Mouse (Mus musculus) MEL (cell line): ENCODE results near the gene Camkk2. TPM values are rescaled to one million over a fixed set of nuclear protein-coding genes. Genes with fewer than 3 reads are reported as not detected.

Experiments
- DNase-seq: peaks from one replicate; pipeline ENCODE4 v3.0.0; 2011; ENCODE audit warnings: low read depth, low spot score
- H3K27ac ChIP-seq: 2 replicates; pipeline ENCODE4 v1.5.1; 2012; ENCODE audit warnings: low read depth, mild to moderate bottlenecking, control low read depth, low read length, moderate library complexity; ENCODE audit not compliant: control insufficient read depth
- H3K27me3 ChIP-seq, 2 experiments: fragments of 150-350 bp in 1 of 2; sonication (generic) in 1 of 2; 2 replicates each; pipeline ENCODE4 v1.6.1; 2012; ENCODE audit warnings: low read length in 2 of 2, mild to moderate bottlenecking in 2 of 2, improper control_type of control experiment in 1 of 2, moderate library complexity in 1 of 2; ENCODE audit not compliant: insufficient read depth in 2 of 2, control insufficient read depth in 1 of 2
- H3K36me3 ChIP-seq, 2 experiments: 2 replicates each; pipeline ENCODE4 v1.6.1; 2012 to 2014; ENCODE audit warnings: low read length in 2 of 2, improper control_type of control experiment in 1 of 2, inconsistent platforms in 1 of 2, mild to moderate bottlenecking in 1 of 2; ENCODE audit not compliant: insufficient read depth in 2 of 2, control insufficient read depth in 1 of 2
- H3K4me1 ChIP-seq, 2 experiments: fragments of 150-350 bp in 1 of 2; sonication (generic) in 1 of 2; 2 replicates each; pipeline ENCODE4 v1.6.1; 2012; ENCODE audit warnings: low read length in 2 of 2, improper control_type of control experiment in 1 of 2, mild to moderate bottlenecking in 1 of 2; ENCODE audit not compliant: insufficient read depth in 2 of 2, control insufficient read depth in 1 of 2
- H3K4me3 ChIP-seq, 2 experiments: fragments of 150-350 bp in 1 of 2; sonication (generic) in 1 of 2; 2 replicates each; pipeline ENCODE4 v1.5.1; 2012; ENCODE audit warnings: low read depth in 2 of 2, low read length in 2 of 2, mild to moderate bottlenecking in 2 of 2, moderate library complexity in 2 of 2, control low read depth in 1 of 2, improper control_type of control experiment in 1 of 2; ENCODE audit not compliant: control insufficient read depth in 1 of 2, insufficient read depth in 1 of 2
- H3K79me2 ChIP-seq: 2 replicates; pipeline ENCODE4 v1.6.1; 2012; ENCODE audit warnings: mild to moderate bottlenecking, low read length, moderate library complexity; ENCODE audit not compliant: control insufficient read depth, poor library complexity, insufficient read depth
- H3K9ac ChIP-seq: 2 replicates; pipeline ENCODE4 v1.6.1; 2012; ENCODE audit warnings: low read depth, mild to moderate bottlenecking, control low read depth, low read length, moderate library complexity; ENCODE audit not compliant: control insufficient read depth, poor library complexity, severe bottlenecking
- H3K9me3 ChIP-seq: fragments of 150-350 bp; sonication (generic); replicated peaks from 2 replicates; pipeline ENCODE4 v1.6.1; 2012; ENCODE audit warnings: mild to moderate bottlenecking, low read length, improper control_type of control experiment, moderate library complexity; ENCODE audit not compliant: insufficient read depth
- CHD1 ChIP-seq: IDR thresholded peaks from 2 replicates; pipeline ENCODE4 v1.6.1; 2012; ENCODE audit warnings: low read depth, mild to moderate bottlenecking, inconsistent platforms, low read length, improper control_type of control experiment
- CTCF ChIP-seq, 3 experiments: IDR thresholded peaks in 2 of 3; conservative IDR thresholded peaks in 1 of 3; 2 replicates each; pipeline ENCODE4 v1.5.1; 2011 to 2012; ENCODE audit warnings: low read length in 3 of 3, low read depth in 2 of 3, mild to moderate bottlenecking in 2 of 3, improper control_type of control experiment in 1 of 3, inconsistent platforms in 1 of 3, mixed read lengths in 1 of 3, moderate library complexity in 1 of 3; ENCODE audit not compliant: control insufficient read depth in 1 of 3, insufficient read depth in 1 of 3, poor library complexity in 1 of 3, severe bottlenecking in 1 of 3
- ELF1 ChIP-seq: IDR thresholded peaks from 2 replicates; pipeline ENCODE4 v1.6.1; 2014; ENCODE audit warnings: low read depth, mild to moderate bottlenecking, inconsistent platforms, low read length, improper control_type of control experiment, moderate library complexity
- GABPA ChIP-seq: IDR thresholded peaks from 2 replicates; pipeline ENCODE4 v1.6.1; 2012; ENCODE audit warnings: low read depth, mild to moderate bottlenecking, inconsistent platforms, low read length, improper control_type of control experiment, moderate library complexity
- GATA1 ChIP-seq: IDR thresholded peaks from 2 replicates; pipeline ENCODE4 v1.6.1; 2011; ENCODE audit warnings: low read depth, low read length, improper control_type of control experiment
- HCFC1 ChIP-seq: IDR thresholded peaks from 2 replicates; pipeline ENCODE4 v1.6.1; 2012; ENCODE audit warnings: low read depth, mild to moderate bottlenecking, inconsistent platforms, low read length, improper control_type of control experiment, moderate library complexity
- MAX ChIP-seq: IDR thresholded peaks from 2 replicates; pipeline ENCODE4 v1.6.1; 2011; ENCODE audit warnings: low read length, improper control_type of control experiment
- MAZ ChIP-seq: IDR thresholded peaks from 2 replicates; pipeline ENCODE4 v1.6.1; 2012; ENCODE audit warnings: low read depth, mild to moderate bottlenecking, inconsistent platforms, low read length, improper control_type of control experiment
- MXI1 ChIP-seq: IDR thresholded peaks from 2 replicates; pipeline ENCODE4 v1.6.1; 2011; ENCODE audit warnings: mild to moderate bottlenecking, low read depth, low read length, improper control_type of control experiment
- NELFE ChIP-seq: IDR thresholded peaks from 2 replicates; pipeline ENCODE4 v1.6.1; 2011; ENCODE audit warnings: low read depth, low read length, improper control_type of control experiment
- POLR2A ChIP-seq, 2 experiments: IDR thresholded peaks; 2 replicates each; pipeline ENCODE4 v1.6.1; 2011 to 2012; ENCODE audit warnings: low read length in 2 of 2, mild to moderate bottlenecking in 2 of 2, control low read depth in 1 of 2, improper control_type of control experiment in 1 of 2, low read depth in 1 of 2, moderate library complexity in 1 of 2; ENCODE audit not compliant: control insufficient read depth in 1 of 2, insufficient read depth in 1 of 2, poor library complexity in 1 of 2
- POLR2AphosphoS5 ChIP-seq: IDR thresholded peaks from 2 replicates; pipeline ENCODE4 v1.6.1; 2012; ENCODE audit warnings: low read depth, borderline replicate concordance, mild to moderate bottlenecking, inconsistent platforms, low read length, moderate library complexity, mixed read lengths
- RAD21 ChIP-seq: IDR thresholded peaks from 2 replicates; pipeline ENCODE4 v1.6.1; 2011; ENCODE audit warnings: mild to moderate bottlenecking, low read depth, low read length, improper control_type of control experiment
- RCOR1 ChIP-seq: IDR thresholded peaks from 2 replicates; pipeline ENCODE4 v1.6.1; 2012; ENCODE audit warnings: low read depth, mild to moderate bottlenecking, inconsistent platforms, low read length, improper control_type of control experiment
- SIN3A ChIP-seq: IDR thresholded peaks from 2 replicates; pipeline ENCODE4 v1.6.1; 2012; ENCODE audit warnings: low read length, improper control_type of control experiment, inconsistent platforms
- TBP ChIP-seq: IDR thresholded peaks from 2 replicates; pipeline ENCODE4 v1.8.0; 2011; ENCODE audit warnings: low read depth, low read length, improper control_type of control experiment
- TCF12 ChIP-seq: IDR thresholded peaks from 2 replicates; pipeline ENCODE4 v1.6.1; 2014; ENCODE audit warnings: low read depth, mild to moderate bottlenecking, inconsistent platforms, low read length, improper control_type of control experiment, moderate library complexity
- UBTF ChIP-seq: IDR thresholded peaks from 2 replicates; pipeline ENCODE4 v1.6.1; 2012; ENCODE audit warnings: low read depth, mild to moderate bottlenecking, inconsistent platforms, low read length, improper control_type of control experiment, moderate library complexity, borderline replicate concordance; ENCODE audit not compliant: insufficient read depth
- USF2 ChIP-seq, 2 experiments: IDR thresholded peaks; 2 replicates each; pipeline ENCODE4 v1.6.1; 2011 to 2012; ENCODE audit warnings: improper control_type of control experiment in 2 of 2, low read length in 2 of 2, borderline replicate concordance in 1 of 2, inconsistent platforms in 1 of 2, low read depth in 1 of 2, mild to moderate bottlenecking in 1 of 2; ENCODE audit not compliant: insufficient read depth in 1 of 2
- ZKSCAN1 ChIP-seq: IDR thresholded peaks from 2 replicates; pipeline ENCODE4 v1.6.1; 2012; ENCODE audit warnings: low read depth, mild to moderate bottlenecking, inconsistent platforms, low read length, improper control_type of control experiment, moderate library complexity
- ZMIZ1 ChIP-seq: IDR thresholded peaks from 2 replicates; pipeline ENCODE4 v1.6.1; 2012; ENCODE audit warnings: low read depth, mild to moderate bottlenecking, inconsistent platforms, low read length, improper control_type of control experiment, moderate library complexity
- ZNF384 ChIP-seq: IDR thresholded peaks from 2 replicates; pipeline ENCODE4 v1.6.1; 2012; ENCODE audit warnings: low read depth, mild to moderate bottlenecking, inconsistent platforms, low read length, improper control_type of control experiment
- polyA plus RNA-seq, 2 experiments: library from polyadenylated mRNA; stranded (reverse) in 1 of 2; unstranded in 1 of 2; fragments of >175 nt in 1 of 2; fragments of >200 nt in 1 of 2; gene quantifications; 2 replicates each; pipeline versions ENCODE4 v1.2.1 to v1.2.4; 2012; ENCODE audit warnings: low replicate concordance in 2 of 2, low read depth in 1 of 2; ENCODE audit not compliant: insufficient read length in 2 of 2, insufficient read depth in 1 of 2, missing spikeins in 1 of 2
- total RNA-seq: library from RNA; depleted of rRNA; stranded (reverse); fragments of 300-350 nt; gene quantifications from 2 replicates; pipeline ENCODE4 v1.2.3, GENCODE M21; 2012

Gene Camkk2
- total and polyA plus RNA-seq, 3 experiments, result 23.7 to 24.8 TPM; not detected in 1

- Histone ChIP-seq H3K9me3 (no peaks in the 10 kb centered on the region), H3K9ac (no peak overlapping the region), H3K36me3 (no peaks in the 10 kb centered on the region; a peak in 1 of 4 replicates), H3K4me1 (no peaks in the 10 kb centered on the region), H3K79me2 (no peaks in the 10 kb centered on the region), H3K27ac (no peak overlapping the region), H3K27me3 (no peaks in the 10 kb centered on the region), H3K4me3 (no peak overlapping the region)
- no peak for TF ChIP-seq MXI1
- TF ChIP-seq POLR2AphosphoS5, result no peak
- TF ChIP-seq CHD1, result no peak
- no peak for TF ChIP-seq RCOR1
- TF ChIP-seq UBTF, result no peak
- no peak for TF ChIP-seq CTCF (IDR thresholded peaks at IDR 0.05 in 2 of 3, conservative IDR thresholded peaks at IDR 0.05 in 1 of 3; ENCODE audit: control insufficient read depth in 1 of 3, insufficient read depth in 1 of 3, low read depth in 2 of 3, low read length in 3 of 3, poor library complexity in 1 of 3, severe bottlenecking in 1 of 3)
- TF ChIP-seq ZMIZ1, result no peak
- no peak for TF ChIP-seq NELFE
- no peak for TF ChIP-seq USF2 (IDR thresholded peaks at IDR 0.05; ENCODE audit: borderline replicate concordance in 1 of 2, insufficient read depth in 1 of 2, low read depth in 1 of 2, low read length in 2 of 2)
- no peak for TF ChIP-seq GATA1
- no peak for TF ChIP-seq ZNF384
- TF ChIP-seq SIN3A, result no peak
- no peak for TF ChIP-seq POLR2A (IDR thresholded peaks at IDR 0.05; ENCODE audit: control insufficient read depth in 1 of 2, insufficient read depth in 1 of 2, low read depth in 1 of 2, low read length in 2 of 2, poor library complexity in 1 of 2)
- TF ChIP-seq ELF1, result no peak
- no peak for TF ChIP-seq MAX
- no peak for TF ChIP-seq ZKSCAN1
- TF ChIP-seq MAZ, result no peak
- DNase-seq, result no peak
Measured at GRCm38 (mm10) chr5:122727096-122727495, 52.1 kb downstream of the Camkk2 start.

- Histone ChIP-seq H3K9ac (no peak overlapping the region), H3K79me2 (no peaks in the 10 kb centered on the region), H3K27me3 (no peaks in the 10 kb centered on the region), H3K4me3 (no peak overlapping the region), H3K9me3 (no peaks in the 10 kb centered on the region), H3K36me3 (no peaks in the 10 kb centered on the region; a peak in 1 of 4 replicates)
- DNase-seq, result no peak
- TF ChIP-seq TCF12, result no peak
- no peak for TF ChIP-seq POLR2A (IDR thresholded peaks at IDR 0.05; ENCODE audit: control insufficient read depth in 1 of 2, insufficient read depth in 1 of 2, low read depth in 1 of 2, low read length in 2 of 2, poor library complexity in 1 of 2)
- no peak for TF ChIP-seq RAD21
- no peak for TF ChIP-seq SIN3A
- no peak for TF ChIP-seq GABPA
- no peak for TF ChIP-seq RCOR1
- TF ChIP-seq TBP, result no peak
- TF ChIP-seq HCFC1, result no peak
- TF ChIP-seq, all 39 proteins: peak for 0
- H3K27ac ChIP-seq, result no peak overlapping the region
- H3K4me1 ChIP-seq, result no peaks in the 10 kb centered on the region
Measured at GRCm38 (mm10) chr5:122726595-122726994, 52.6 kb downstream of the Camkk2 start.
